Mouse (Mus musculus): ENCODE measurements at regions not wholly inside any gene's neighbourhood (a gene's known extent, or its start where the extent isn't known, plus 50 kb on each side); places are given as distances from the start of the nearest gene placed in this dataset.

DNA sequence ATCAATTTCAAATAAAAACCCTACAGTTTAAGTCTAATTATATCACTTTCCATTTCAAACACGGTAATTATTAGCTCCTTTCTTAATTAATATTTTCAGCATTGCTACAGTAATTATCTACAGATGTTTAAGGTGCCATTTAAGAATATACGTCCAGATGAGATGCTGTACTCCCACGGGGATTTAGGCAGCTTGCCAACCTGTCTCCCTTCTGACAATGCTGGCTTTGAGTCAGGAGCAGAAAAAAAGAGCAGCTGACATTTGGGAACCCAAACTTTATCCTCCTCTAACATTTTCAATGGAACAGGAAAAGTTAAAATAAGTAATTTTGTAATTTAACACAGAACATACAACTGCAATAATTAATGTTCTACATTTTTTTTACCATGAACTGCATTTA, 94.4 kb downstream of the Isl1 start:
- TF ChIP-seq CTCF (IDR thresholded peaks at IDR 0.05; ENCODE audit: borderline replicate concordance, extremely low read depth, insufficient read depth, insufficient read length), result no peak
- TF ChIP-seq POLR2A (IDR thresholded peaks at IDR 0.05; ENCODE audit: borderline replicate concordance, extremely low read depth, insufficient read depth, insufficient read length, poor library complexity, severe bottlenecking), result no peak
